Mouse (Mus musculus): ENCODE results near the gene Mlx. TPM values are rescaled to one million over a fixed set of nuclear protein-coding genes. Genes with fewer than 3 reads are reported as not detected.
A peak's percentile ranks its signal among the peaks of the same experiment; 100 is the strongest.

Gene Mlx
- 36.3 and 41.6 TPM in 2 replicates for polyA plus RNA-seq (2015; fragmentation: Nextera tagmentation; extraction: Ambion mirVana)

GRCm38 (mm10) chr11:101086756-101087681, at the start of gene Mlx:
Mlx (plus strand) TSS chr11:101087277.
- Histone ChIP-seq H3K4me1 (peaks cover 39% of the 10 kb centered on the region), H3K36me3 (peaks cover 54% of the 10 kb centered on the region)
- WGBS = 2% methylated on average over 51 of the region's 52 CpGs

GRCm38 (mm10) chr11:101037795-101038194, 49.3 kb upstream of the Mlx start:
- Histone ChIP-seq H3K9me3 (no peaks in the 10 kb centered on the region), H3K9ac (no peak overlapping the region), H3K27me3 (replicated peaks) (no peaks in the 10 kb centered on the region), H3K4me1 (no peaks in the 10 kb centered on the region), H3K4me3 (no peak overlapping the region), H3K4me2 (no peak overlapping the region), H3K27ac (replicated peaks) (no peak overlapping the region), H3K36me3 (peaks cover 100% of the 10 kb centered on the region)
- WGBS = 71% methylated on average over 10 of the region's 10 CpGs
- no peak for ATAC-seq (ENCODE audit: extremely low read depth, insufficient number of reproducible peaks, low FRiP score, low TSS enrichment)

More at GRCm38 (mm10) chr11:101086756-101087681, at the start of gene Mlx:
- Histone ChIP-seq H3K9ac (peak within 1 kb of the TSS; percentile 97), H3K9me3 (no peaks in the 10 kb centered on the region), H3K4me2 (peak within 1 kb of the TSS; percentile 93), H3K27me3 (replicated peaks) (no peaks in the 10 kb centered on the region), H3K27ac (replicated peaks) (peak within 1 kb of the TSS; percentile 87), H3K4me3 (peak within 1 kb of the TSS; percentile 79)
- ATAC-seq (ENCODE audit: extremely low read depth, insufficient number of reproducible peaks, low FRiP score, low TSS enrichment) = peak; percentile 62

GRCm38 (mm10) chr11:101045826-101046225, 41.3 kb upstream of the Mlx start:
- H3K36me3 ChIP-seq = peaks cover 100% of the 10 kb centered on the region
- peaks cover 12% of the 10 kb centered on the region for H3K4me1 ChIP-seq
- H3K27me3 ChIP-seq (replicated peaks) = no peaks in the 10 kb centered on the region
- no peak overlapping the region for H3K4me3 ChIP-seq
- H3K9ac ChIP-seq = 0 out of 2 replicates have a peak overlapping the region, but pooled peaks have one; percentile 10
- no peaks in the 10 kb centered on the region for H3K9me3 ChIP-seq
- no peak for ATAC-seq (ENCODE audit: extremely low read depth, insufficient number of reproducible peaks, low FRiP score, low TSS enrichment)
- H3K27ac ChIP-seq (replicated peaks) = no peak overlapping the region
- 81% methylated on average over 4 of the region's 4 CpGs for WGBS
- H3K4me2 ChIP-seq = no peak overlapping the region

GRCm38 (mm10) chr11:101046440-101046839, 40.6 kb upstream of the Mlx start:
- H3K27ac ChIP-seq (replicated peaks) = peak overlapping the region; percentile 48; the same call in 1 of the 2 replicates
- H3K36me3 ChIP-seq = peaks cover 100% of the 10 kb centered on the region
- H3K27me3 ChIP-seq (replicated peaks) = no peaks in the 10 kb centered on the region
- no peak overlapping the region for H3K4me3 ChIP-seq
- no peak overlapping the region for H3K9ac ChIP-seq
- no peaks in the 10 kb centered on the region for H3K9me3 ChIP-seq
- 35% methylated on average over 9 of the region's 9 CpGs for WGBS
- ATAC-seq (ENCODE audit: extremely low read depth, insufficient number of reproducible peaks, low FRiP score, low TSS enrichment) = no peak
- peaks cover 18% of the 10 kb centered on the region for H3K4me1 ChIP-seq
- H3K4me2 ChIP-seq = no peak overlapping the region

- Histone ChIP-seq H3K27ac (replicated peaks) (no peak overlapping the region), H3K4me2 (no peak overlapping the region), H3K4me1 (peaks cover 21% of the 10 kb centered on the region), H3K9me3 (no peaks in the 10 kb centered on the region), H3K9ac (no peak overlapping the region), H3K36me3 (peaks cover 100% of the 10 kb centered on the region), H3K27me3 (replicated peaks) (no peaks in the 10 kb centered on the region), H3K4me3 (no peak overlapping the region)
- WGBS = 76% methylated on average over 3 of the region's 3 CpGs
- no peak for ATAC-seq (ENCODE audit: extremely low read depth, insufficient number of reproducible peaks, low FRiP score, low TSS enrichment)
These were observed 39.6 kb upstream of the Mlx start for GRCm38 (mm10) chr11:101047502-101047901.

GRCm38 (mm10) chr11:101050359-101050758, 36.7 kb upstream of the Mlx start:
- peaks cover 100% of the 10 kb centered on the region for H3K36me3 ChIP-seq
- H3K27me3 ChIP-seq (replicated peaks) = no peaks in the 10 kb centered on the region

GRCm38 (mm10) chr11:101051051-101051493, 36.0 kb upstream of the Mlx start:
- no peak for ATAC-seq (ENCODE audit: extremely low read depth, insufficient number of reproducible peaks, low FRiP score, low TSS enrichment)
- no peak overlapping the region for H3K4me3 ChIP-seq
- H3K9me3 ChIP-seq = peaks cover 4% of the 10 kb centered on the region; the same call in 1 of the 2 replicates
- 0 out of 2 replicates have a peak overlapping the region, but pooled peaks have one; percentile 28 for H3K27ac ChIP-seq (replicated peaks)
- H3K36me3 ChIP-seq = peaks cover 98% of the 10 kb centered on the region
- peaks cover 33% of the 10 kb centered on the region for H3K4me1 ChIP-seq
- H3K4me2 ChIP-seq = no peak overlapping the region
- peak overlapping the region; percentile 33; the same call in 1 of the 2 replicates for H3K9ac ChIP-seq
- H3K27me3 ChIP-seq (replicated peaks) = no peaks in the 10 kb centered on the region
- 81% methylated on average over 6 of the region's 6 CpGs for WGBS

More at GRCm38 (mm10) chr11:101050359-101050758, 36.7 kb upstream of the Mlx start:
- no peak overlapping the region for H3K27ac ChIP-seq (replicated peaks)
- peaks cover 4% of the 10 kb centered on the region; the same call in 1 of the 2 replicates for H3K9me3 ChIP-seq
- peaks cover 26% of the 10 kb centered on the region for H3K4me1 ChIP-seq
- H3K9ac ChIP-seq = no peak overlapping the region
- no peak for ATAC-seq (ENCODE audit: extremely low read depth, insufficient number of reproducible peaks, low FRiP score, low TSS enrichment)
- 84% methylated on average over 9 of the region's 9 CpGs for WGBS
- H3K4me3 ChIP-seq = no peak overlapping the region
- H3K4me2 ChIP-seq = no peak overlapping the region

GRCm38 (mm10) chr11:101051617-101052016, 35.5 kb upstream of the Mlx start:
- Histone ChIP-seq H3K27me3 (replicated peaks) (no peaks in the 10 kb centered on the region), H3K4me1 (peaks cover 33% of the 10 kb centered on the region), H3K27ac (replicated peaks) (no peak overlapping the region), H3K36me3 (peaks cover 93% of the 10 kb centered on the region), H3K4me2 (no peak overlapping the region), H3K9ac (no peak overlapping the region), H3K4me3 (no peak overlapping the region), H3K9me3 (peaks cover 4% of the 10 kb centered on the region; the same call in 1 of the 2 replicates)
- no peak for ATAC-seq (ENCODE audit: extremely low read depth, insufficient number of reproducible peaks, low FRiP score, low TSS enrichment)
- WGBS = 68% methylated on average over 8 of the region's 8 CpGs

- H3K4me3 ChIP-seq = no peak overlapping the region
- H3K9me3 ChIP-seq = peaks cover 4% of the 10 kb centered on the region; the same call in 1 of the 2 replicates
- H3K9ac ChIP-seq = no peak overlapping the region
- H3K4me2 ChIP-seq = no peak overlapping the region
- H3K27me3 ChIP-seq (replicated peaks) = no peaks in the 10 kb centered on the region
- peak overlapping the region; percentile 18; the same call in 1 of the 2 replicates for H3K27ac ChIP-seq (replicated peaks)
- peaks cover 85% of the 10 kb centered on the region for H3K36me3 ChIP-seq
- WGBS = 88% methylated on average over 10 of the region's 10 CpGs
- peaks cover 40% of the 10 kb centered on the region for H3K4me1 ChIP-seq
- ATAC-seq (ENCODE audit: extremely low read depth, insufficient number of reproducible peaks, low FRiP score, low TSS enrichment) = no peak
These were observed 34.2 kb upstream of the Mlx start for GRCm38 (mm10) chr11:101052751-101053473.

GRCm38 (mm10) chr11:101053974-101054373, 33.1 kb upstream of the Mlx start:
- Histone ChIP-seq H3K4me3 (no peak overlapping the region), H3K9me3 (peaks cover 4% of the 10 kb centered on the region; the same call in 1 of the 2 replicates), H3K27ac (replicated peaks) (no peak overlapping the region), H3K9ac (no peak overlapping the region), H3K27me3 (replicated peaks) (no peaks in the 10 kb centered on the region), H3K4me1 (peaks cover 50% of the 10 kb centered on the region), H3K4me2 (no peak overlapping the region), H3K36me3 (peaks cover 74% of the 10 kb centered on the region)
- WGBS = 95% methylated on average over 1 of the region's 1 CpGs
- no peak for ATAC-seq (ENCODE audit: extremely low read depth, insufficient number of reproducible peaks, low FRiP score, low TSS enrichment)

GRCm38 (mm10) chr11:101055418-101055817, 31.7 kb upstream of the Mlx start:
- H3K27ac ChIP-seq (replicated peaks) = peak overlapping the region; percentile 98; the same call in 1 of the 2 replicates

More at GRCm38 (mm10) chr11:101055418-101055817, 31.7 kb upstream of the Mlx start:
- Histone ChIP-seq H3K4me1 (peaks cover 65% of the 10 kb centered on the region), H3K27me3 (replicated peaks) (no peaks in the 10 kb centered on the region), H3K4me2 (no peak overlapping the region), H3K9me3 (peaks cover 4% of the 10 kb centered on the region; the same call in 1 of the 2 replicates), H3K9ac (peak overlapping the region; percentile 74), H3K4me3 (no peak overlapping the region), H3K36me3 (peaks cover 60% of the 10 kb centered on the region)
- no peak for ATAC-seq (ENCODE audit: extremely low read depth, insufficient number of reproducible peaks, low FRiP score, low TSS enrichment)
- WGBS = 74% methylated on average over 14 of the region's 14 CpGs

Measured in heart, embryonic 13.5 days (tissue).